Mouse (Mus musculus) gastrocnemius, postnatal 36 days (tissue): Measurements from ENCODE around the gene Rabep1. TPM values are rescaled to one million over a fixed set of nuclear protein-coding genes. Genes with fewer than 3 reads are reported as not detected.
"Not testable (repeated sequence)": the region's sequence is repeated elsewhere in the genome, so short reads cannot be mapped to it uniquely, and the experiment has no call there.

Experiments used
- DNase-seq, 2 experiments: peaks; one replicate each; pipeline ENCODE4 v3.0.0; 2022
- intact Hi-C: fragments of 180-260 bp; cut with DNase I; formaldehyde crosslinking; loops from one replicate; pipeline ENCODE4 v1.15.1; 2025
- total RNA-seq, 2 experiments: library from RNA; stranded (reverse); gene quantifications; 2 replicates each; pipeline ENCODE4 v1.2.3; 2021

The Rabep1 gene
- total RNA-seq, 2 experiments from 2014 or later = 27.0 to 31.3 TPM

DNA sequence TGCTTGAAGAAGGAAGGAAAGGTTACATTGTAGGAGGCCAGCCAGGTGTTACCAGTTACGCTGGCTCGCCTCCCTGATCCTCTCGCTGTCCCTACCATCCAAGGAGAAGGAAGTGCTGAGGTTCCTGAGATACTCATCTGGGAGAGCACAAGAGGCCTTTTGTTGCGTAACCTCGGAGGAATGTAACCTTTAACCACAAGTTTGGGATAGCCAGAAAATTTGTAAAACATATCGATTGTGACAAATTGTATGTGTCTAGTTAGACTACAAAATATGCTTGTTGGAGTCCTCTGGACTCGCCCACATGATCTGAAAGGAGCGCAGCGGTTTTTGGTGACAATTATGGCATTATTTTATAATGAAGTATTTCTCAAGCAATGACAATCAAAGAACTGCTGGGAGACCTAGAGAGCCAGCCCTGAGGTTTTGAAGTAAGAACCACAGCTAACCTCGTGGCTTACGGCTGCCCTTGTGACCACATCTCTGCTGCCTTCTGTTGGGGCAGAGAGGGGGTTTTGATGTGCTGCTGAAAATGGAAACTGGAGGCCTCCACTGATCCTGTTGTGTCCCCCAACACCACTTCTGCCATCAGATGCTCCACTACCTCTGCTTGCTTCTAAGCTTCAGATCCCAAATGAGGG is 15.5 kb upstream of the Rabep1 start:
- DNase-seq = no peak
- intact Hi-C loops = no loop called here

DNA sequence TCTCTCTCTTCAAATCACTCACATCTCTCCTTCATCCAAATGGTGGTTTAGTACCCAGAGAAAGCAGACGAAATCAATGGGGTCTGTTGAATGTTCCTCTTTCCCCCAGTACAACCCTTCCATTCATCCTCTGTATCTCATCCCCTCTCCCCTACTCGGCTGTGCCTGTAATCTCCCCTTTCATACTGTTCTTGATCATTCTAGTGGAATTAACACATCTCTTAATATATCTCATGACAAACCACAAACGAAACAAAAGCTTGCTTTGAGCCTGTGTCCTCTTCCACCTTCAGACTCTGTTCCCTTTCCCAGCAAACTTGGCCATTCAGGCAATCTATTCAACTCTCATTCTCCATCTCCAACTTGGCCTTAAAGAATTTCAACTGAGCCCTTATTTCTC is 13.4 kb upstream of the Rabep1 start:
- intact Hi-C loops = no loop called here
- DNase-seq = no peak

DNA sequence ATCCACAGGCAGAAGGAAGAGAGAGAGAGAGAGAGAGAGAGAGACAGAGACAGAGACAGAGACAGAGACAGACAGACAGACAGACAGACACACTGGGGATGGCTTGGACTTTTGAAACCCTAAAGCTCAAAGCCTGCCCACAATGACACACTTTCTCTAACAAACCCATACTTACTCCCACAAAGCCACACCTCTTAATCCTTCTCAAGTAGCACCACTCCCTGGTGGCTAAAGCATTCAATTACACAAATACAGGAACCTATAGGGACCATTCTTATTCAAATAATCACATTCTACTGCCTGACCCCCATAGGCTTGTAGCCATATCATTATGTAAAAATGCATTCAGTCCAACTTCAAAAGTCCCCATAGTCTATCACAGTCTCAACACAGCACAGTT is 11.2 kb upstream of the Rabep1 start:
- intact Hi-C loops = no loop called here
- no peak for DNase-seq

DNA sequence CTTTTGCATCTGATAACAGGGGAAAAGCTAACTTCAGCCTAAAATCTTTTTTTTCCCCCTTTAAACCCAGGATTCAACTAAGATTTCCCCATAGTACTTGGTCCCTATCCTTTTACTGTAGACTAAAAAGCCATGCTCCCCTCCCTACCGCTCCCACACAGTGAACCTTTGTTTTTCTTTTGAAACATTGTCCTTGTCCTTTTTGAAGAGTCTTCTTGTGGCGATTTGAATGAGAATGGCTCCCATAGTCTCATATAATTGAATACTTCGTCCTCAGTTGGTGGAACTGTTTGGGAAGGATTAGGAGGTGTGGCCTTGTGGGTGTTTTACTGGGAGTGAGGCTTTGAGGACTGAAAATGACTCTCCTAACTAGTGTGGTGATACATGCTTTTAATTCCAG is 10.7 kb upstream of the Rabep1 start:
- intact Hi-C loops = no loop called here
- DNase-seq = no peak

GRCm38 (mm10) chr11:70835381-70835831 is 9.2 kb upstream of the Rabep1 start:
- DNase-seq = no peak
- intact Hi-C loops = no loop called here

DNA sequence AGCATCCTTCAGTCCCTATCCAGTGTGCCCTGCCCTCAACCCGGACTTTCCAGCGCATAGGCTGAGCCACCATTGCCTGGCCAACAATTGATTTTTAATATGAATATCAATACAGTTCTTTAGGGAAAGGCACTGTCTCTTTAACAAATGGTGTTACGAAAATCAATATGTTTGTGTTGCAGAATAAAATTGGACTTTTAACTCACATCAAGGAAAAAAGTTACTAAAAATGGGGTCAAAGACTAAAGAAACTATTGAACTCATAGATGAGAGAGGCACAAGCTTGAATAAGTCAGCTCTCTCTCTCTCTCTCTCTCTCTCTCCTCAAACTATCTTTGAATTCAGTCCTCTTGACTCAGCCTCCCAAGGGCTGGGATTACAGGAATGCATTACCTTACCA is 7.5 kb upstream of the Rabep1 start:
- DNase-seq = no peak
- intact Hi-C loops = no loop called here

DNA sequence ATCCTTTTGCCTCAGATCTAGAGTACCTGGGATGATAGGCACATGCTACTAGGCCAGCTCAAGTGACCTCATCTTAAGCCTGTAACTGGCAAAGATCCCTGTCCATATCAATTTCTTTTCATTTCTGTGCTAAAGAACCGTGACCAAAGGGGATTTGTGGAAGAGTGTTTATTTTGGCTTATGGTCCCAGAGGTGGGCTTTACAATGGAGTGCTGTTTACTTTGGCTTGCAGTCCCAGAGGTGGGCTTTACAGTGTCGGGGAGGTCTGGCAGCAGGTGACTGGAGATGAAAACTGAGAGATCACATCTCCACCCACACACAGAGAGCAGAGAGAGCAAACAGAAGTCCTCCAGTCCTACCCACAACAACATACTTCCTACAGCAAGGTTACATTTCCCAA is 6.0 kb upstream of the Rabep1 start:
- intact Hi-C loops = no loop called here
- DNase-seq = no peak

GRCm38 (mm10) chr11:70842983-70843382 is 1.6 kb upstream of the Rabep1 start:
- intact Hi-C loops = no loop called here
- DNase-seq = no peak

GRCm38 (mm10) chr11:70843701-70844551 is 652 bp upstream of the Rabep1 start:
- intact Hi-C loops = no loop called here
- DNase-seq = no peak

DNA sequence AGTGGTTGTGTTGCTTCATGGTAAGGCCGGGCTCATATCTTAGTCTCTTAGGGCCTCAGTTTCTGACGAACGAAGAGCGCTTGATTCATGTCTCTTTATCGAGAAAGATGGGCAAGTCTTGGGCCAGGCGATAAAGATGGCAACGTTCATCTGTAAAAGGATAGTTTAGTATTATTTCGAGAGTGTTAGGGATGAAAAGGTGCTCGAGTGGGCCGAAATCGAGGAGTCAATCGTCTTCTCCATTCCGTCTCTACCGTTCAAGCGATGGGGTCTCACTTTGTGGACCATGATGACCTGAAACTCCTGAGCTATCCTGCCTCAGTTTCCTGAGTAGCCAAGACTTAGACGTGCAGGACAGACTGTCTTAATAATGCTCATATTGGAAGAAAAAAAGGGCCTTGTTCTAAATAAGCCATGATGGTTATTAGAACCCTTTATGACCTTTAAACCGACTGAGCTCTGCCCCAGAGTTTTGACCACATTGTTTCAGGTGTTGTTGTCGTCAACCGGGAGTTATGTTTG is 940 bp downstream of the Rabep1 start:
- DNase-seq = no peak
- intact Hi-C loops = no loop called here

- DNase-seq = no peak
- intact Hi-C loops = no loop called here
Observed at GRCm38 (mm10) chr11:70846029-70846428, 1.5 kb downstream of the Rabep1 start.

DNA sequence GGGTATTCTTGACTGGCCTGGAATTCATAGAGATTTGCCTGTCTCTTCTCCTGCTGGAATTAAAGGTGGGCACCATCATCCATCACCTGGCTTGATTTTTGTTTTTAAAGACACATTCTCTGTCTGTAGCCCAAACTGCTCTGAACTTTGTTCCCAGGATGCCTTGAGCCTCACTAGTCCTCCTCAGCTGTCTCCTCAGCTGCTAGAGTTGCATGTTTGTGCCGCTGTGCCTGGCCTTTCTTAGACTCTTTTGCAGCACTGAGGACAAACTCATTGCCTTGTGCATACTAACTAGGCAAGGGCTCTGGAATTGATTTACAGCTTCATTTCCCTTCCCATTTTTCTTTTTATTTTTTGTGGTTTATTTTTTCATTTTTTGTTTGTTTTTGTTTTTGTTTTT is 15.8 kb downstream of the Rabep1 start:
- intact Hi-C loops = no loop called here

DNA sequence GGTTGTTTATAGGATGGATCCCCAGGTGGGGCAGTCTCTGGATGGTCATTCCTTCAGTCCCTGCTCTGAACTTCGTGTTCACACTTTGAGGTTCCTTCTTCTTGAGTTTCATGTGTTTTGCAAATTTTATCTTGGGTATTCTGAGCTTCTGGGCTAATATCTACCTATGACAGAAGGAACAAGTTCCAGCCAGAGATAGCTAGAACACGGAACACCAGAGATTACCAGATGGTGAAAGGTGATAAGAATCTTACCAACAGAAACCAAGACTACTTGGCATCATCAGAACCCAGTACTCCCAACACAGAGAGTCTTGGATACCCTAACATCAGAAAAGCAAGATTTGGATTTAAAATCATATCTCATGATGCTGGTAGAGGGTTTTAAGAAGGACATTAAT is 18.6 kb downstream of the Rabep1 start:
- intact Hi-C loops, DNase-seq: not testable (repeated sequence)

More for the DNA sequence above, 15.8 kb downstream of the Rabep1 start:
- no peak for DNase-seq

- intact Hi-C loops = no loop called here
- DNase-seq = no peak
Observed at GRCm38 (mm10) chr11:70865223-70865622, 20.6 kb downstream of the Rabep1 start.

GRCm38 (mm10) chr11:70869263-70869662 is 24.7 kb downstream of the Rabep1 start:
- intact Hi-C loops = no loop called here
- no peak for DNase-seq

- no peak for DNase-seq
- intact Hi-C loops = no loop called here
Observed at GRCm38 (mm10) chr11:70869811-70870210, 25.2 kb downstream of the Rabep1 start.

DNA sequence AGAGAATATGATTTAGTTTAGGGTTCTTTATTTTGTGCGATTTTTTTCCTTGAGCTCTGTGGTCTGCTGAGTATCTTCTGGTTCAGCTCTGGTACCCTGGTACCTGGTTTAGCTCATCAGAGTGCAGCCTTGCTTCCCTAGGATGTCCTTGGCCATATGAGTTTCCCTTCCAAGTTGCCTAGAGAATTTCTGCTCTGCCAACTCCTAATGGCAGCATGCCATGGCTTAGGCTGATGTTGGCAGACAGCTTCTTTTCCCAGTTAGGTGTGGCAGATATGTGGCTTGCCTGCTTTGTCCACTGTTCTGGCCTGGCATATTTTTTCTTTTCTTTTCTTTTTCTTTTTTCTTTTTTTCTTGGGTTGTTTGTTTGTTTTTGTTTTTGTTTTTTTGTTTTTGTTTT is 25.8 kb downstream of the Rabep1 start:
- intact Hi-C loops = no loop called here
- DNase-seq = peak; percentile 58 to 60

- intact Hi-C loops = no loop called here
- DNase-seq = no peak
Observed at GRCm38 (mm10) chr11:70871110-70871509, 26.5 kb downstream of the Rabep1 start.

DNA sequence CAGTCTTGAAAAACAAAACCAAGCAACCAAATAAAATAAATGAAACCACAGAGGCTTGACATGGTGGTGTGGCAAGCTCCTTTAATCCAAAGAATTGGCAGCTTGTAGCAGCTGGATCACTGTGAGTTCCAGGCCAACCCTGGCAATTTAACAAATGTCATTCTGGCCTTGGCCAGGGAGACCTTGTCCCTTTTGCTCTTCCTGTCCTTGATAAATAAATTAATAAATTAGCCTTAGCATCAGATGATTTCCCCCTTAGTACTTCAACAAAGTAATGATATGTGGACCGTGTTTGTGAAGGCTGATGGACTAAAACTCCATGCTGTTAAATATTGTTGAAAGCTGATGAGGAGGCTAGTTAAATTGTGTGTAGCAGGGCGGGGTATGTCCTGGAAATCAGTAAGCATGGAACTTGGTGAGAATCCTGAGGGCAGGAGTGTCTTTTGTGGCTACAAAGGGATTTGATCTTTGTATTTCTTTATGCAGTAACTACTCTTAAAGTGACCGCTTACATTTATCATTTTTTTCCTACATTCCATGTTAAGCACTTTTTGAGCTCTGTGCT is 27.3 kb downstream of the Rabep1 start:
- intact Hi-C loops = no loop called here
- no peak for DNase-seq

- no peak for DNase-seq
- intact Hi-C loops = no loop called here
Observed at GRCm38 (mm10) chr11:70873846-70874613, 29.5 kb downstream of the Rabep1 start.

DNA sequence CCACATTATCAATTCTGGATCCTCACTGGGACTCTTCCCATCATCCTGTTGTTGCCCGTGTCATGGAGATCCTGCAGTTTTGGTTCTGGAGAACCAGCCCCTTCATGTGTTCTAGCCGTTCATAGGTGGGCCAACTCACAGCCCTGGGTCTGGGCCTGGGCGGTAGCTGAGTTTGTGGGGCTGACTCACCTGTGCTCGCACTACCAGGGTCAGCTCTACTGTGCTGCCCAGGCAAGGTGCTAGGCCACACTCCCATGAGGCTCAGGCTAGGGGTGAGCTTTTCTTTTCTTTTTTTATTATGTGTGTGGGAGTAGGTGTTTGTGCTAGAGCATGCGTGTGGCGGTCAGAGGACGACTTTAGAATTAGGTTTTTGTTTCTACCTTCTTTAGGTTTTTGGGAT is 33.1 kb downstream of the Rabep1 start:
- intact Hi-C loops = no loop called here
- no peak for DNase-seq
